Mouse (Mus musculus): Measurements from ENCODE around the gene Copz2. TPM values are rescaled to one million over a fixed set of nuclear protein-coding genes. Genes with fewer than 3 reads are reported as not detected.
"Not testable (repeated sequence)": the region's sequence is repeated elsewhere in the genome, so short reads cannot be mapped to it uniquely, and the experiment has no call there.

The Copz2 gene
- 10 to 100 TPM; 36.0 to 39.4 TPM for total RNA-seq (2021)

GRCm38 (mm10) chr11:96849681-96850467, at the start of gene Copz2:
Gene Copz2, plus strand, starts transcription at chr11:96849870.
- peak; percentile 66 to 75 for DNase-seq
- intact Hi-C loops (cut with DNase I) = loop anchor here (1.0 kb wide), 1 partner anchor 19 kb away; no protein-coding TSS in a partner anchor

- DNase-seq = no peak
- intact Hi-C loops (cut with DNase I) = no loop called here
Measured at GRCm38 (mm10) chr11:96805606-96806005, 44.1 kb upstream of the Copz2 start.

- no peak for DNase-seq
- intact Hi-C loops (cut with DNase I) = no loop called here
Measured at GRCm38 (mm10) chr11:96808066-96808465, 41.6 kb upstream of the Copz2 start.

- intact Hi-C loops (cut with DNase I) = no loop called here
- no peak for DNase-seq
Measured at GRCm38 (mm10) chr11:96809562-96810235, 40.0 kb upstream of the Copz2 start.

GRCm38 (mm10) chr11:96811188-96811587, 38.5 kb upstream of the Copz2 start:
- intact Hi-C loops (cut with DNase I); DNase-seq: not testable (repeated sequence)

GRCm38 (mm10) chr11:96813455-96813854, 36.2 kb upstream of the Copz2 start:
- intact Hi-C loops (cut with DNase I) = no loop called here
- no peak for DNase-seq

GRCm38 (mm10) chr11:96813920-96814319, 35.8 kb upstream of the Copz2 start:
- intact Hi-C loops (cut with DNase I) = no loop called here
- DNase-seq = no peak

GRCm38 (mm10) chr11:96814443-96814842, 35.2 kb upstream of the Copz2 start:
- DNase-seq = no peak

GRCm38 (mm10) chr11:96815895-96816294, 33.8 kb upstream of the Copz2 start:
- intact Hi-C loops (cut with DNase I) = no loop called here
- DNase-seq = no peak

More at GRCm38 (mm10) chr11:96814443-96814842, 35.2 kb upstream of the Copz2 start:
- intact Hi-C loops (cut with DNase I) = no loop called here

GRCm38 (mm10) chr11:96816494-96816893, 33.2 kb upstream of the Copz2 start:
- DNase-seq = no peak
- intact Hi-C loops (cut with DNase I) = no loop called here

GRCm38 (mm10) chr11:96816979-96817378, 32.7 kb upstream of the Copz2 start:
- DNase-seq = no peak

GRCm38 (mm10) chr11:96818128-96818710, 31.5 kb upstream of the Copz2 start:
- intact Hi-C loops (cut with DNase I) = no loop called here
- no peak for DNase-seq

More at GRCm38 (mm10) chr11:96816979-96817378, 32.7 kb upstream of the Copz2 start:
- intact Hi-C loops (cut with DNase I) = no loop called here

- DNase-seq = no peak
- intact Hi-C loops (cut with DNase I) = no loop called here
Measured at GRCm38 (mm10) chr11:96821956-96822355, 27.7 kb upstream of the Copz2 start.

GRCm38 (mm10) chr11:96822675-96823470, 26.8 kb upstream of the Copz2 start:
- no peak for DNase-seq
- intact Hi-C loops (cut with DNase I) = no loop called here

- no peak for DNase-seq
- intact Hi-C loops (cut with DNase I) = no loop called here
Measured at GRCm38 (mm10) chr11:96823471-96823837, 26.2 kb upstream of the Copz2 start.

- peak; percentile 80 to 83 for DNase-seq
- intact Hi-C loops (cut with DNase I) = no loop called here
Measured at GRCm38 (mm10) chr11:96823880-96824782, 25.5 kb upstream of the Copz2 start.

- intact Hi-C loops (cut with DNase I) = loop anchor here (5.0 kb wide), 1 partner anchor 142 kb away; no protein-coding TSS in a partner anchor
Measured at GRCm38 (mm10) chr11:96824783-96825495, 24.7 kb upstream of the Copz2 start.

GRCm38 (mm10) chr11:96826481-96826880, 23.2 kb upstream of the Copz2 start:
- DNase-seq = peak; percentile 51 to 55

More at GRCm38 (mm10) chr11:96824783-96825495, 24.7 kb upstream of the Copz2 start:
- DNase-seq = peak; percentile 79 to 81

More at GRCm38 (mm10) chr11:96826481-96826880, 23.2 kb upstream of the Copz2 start:
- intact Hi-C loops (cut with DNase I) = loop anchor here (5.0 kb wide), 1 partner anchor 141 kb away; no protein-coding TSS in a partner anchor
